In the genomic region with DNA sequence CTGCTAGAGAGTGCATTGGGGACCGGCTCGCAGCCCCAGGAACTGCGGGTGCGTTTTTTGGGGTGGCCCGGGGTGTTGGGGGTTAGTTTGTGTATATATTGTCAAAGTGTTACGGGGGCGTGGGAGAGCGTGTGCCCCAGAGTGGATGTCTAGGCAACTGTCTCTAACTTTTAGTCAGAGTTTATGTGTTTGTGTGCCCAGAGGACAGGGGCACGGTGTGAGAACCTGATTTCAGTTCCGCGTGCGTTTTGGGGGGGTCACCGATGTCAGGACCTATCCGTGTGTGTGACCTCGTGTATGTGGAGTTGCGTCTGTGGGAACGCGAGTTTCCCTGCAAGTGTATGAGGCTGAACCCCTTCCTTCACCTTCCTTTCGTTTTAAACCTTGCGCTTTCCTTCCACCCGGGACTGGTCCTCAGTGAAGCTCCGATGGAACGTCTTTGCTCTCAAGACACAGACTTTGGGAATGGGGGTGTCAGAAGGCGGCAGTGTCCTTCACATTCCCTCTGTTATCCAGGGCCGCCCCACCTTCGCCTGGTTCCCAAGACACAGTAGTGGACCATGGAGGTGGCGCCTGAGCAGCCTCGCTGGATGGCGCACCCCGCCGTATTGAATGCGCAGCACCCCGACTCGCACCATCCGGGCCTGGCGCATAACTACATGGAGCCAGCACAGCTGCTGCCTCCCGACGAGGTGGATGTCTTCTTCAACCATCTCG, we compare ENCODE assay signal across 8 mouse cellular contexts. TPM values are rescaled to one million over a fixed set of nuclear protein-coding genes. Genes with fewer than 3 reads are reported as not detected.
DNase-seq lines count a peak whose midpoint lies in the region; ATAC-seq lines count a peak whose summit lies in the region.

No protein-coding gene starts in this region.

- peaks cover 94% of the 10 kb centered on the region for H3K27me3 ChIP-seq in heart, embryonic 12.5 days (replicated peaks)
- peaks cover 99% of the 10 kb centered on the region for H3K27me3 ChIP-seq in limb, embryonic 13.5 days
- peaks cover 100% of the 10 kb centered on the region for H3K27me3 ChIP-seq in neural tube, embryonic 12.5 days (replicated peaks)

- H3K27ac ChIP-seq in heart, embryonic 12.5 days (ENCODE audit: poor library complexity, severe bottlenecking), result 0 out of 2 replicates have a peak overlapping the region, but pooled peaks have one; percentile 2
- H3K27ac ChIP-seq in limb, embryonic 13.5 days, result no peak overlapping the region
- H3K27ac ChIP-seq in neural tube, embryonic 12.5 days, result no peak overlapping the region

- DNase-seq in urinary bladder, postnatal 14 days (ENCODE audit: low spot score), result peak; percentile 29
- no peak for DNase-seq in urinary bladder, postnatal 4 days (ENCODE audit: low spot score in 2 of 2)
- DNase-seq in spleen, postnatal 36 days (ENCODE audit: low spot score in 2 of 2), result no peak
- DNase-seq in frontal cortex, postnatal 36 days (ENCODE audit: low spot score in 2 of 2), result no peak

- peak overlapping the region; percentile 56 for H3K4me3 ChIP-seq in heart, embryonic 12.5 days
- H3K4me3 ChIP-seq in limb, embryonic 13.5 days, result peak overlapping the region; percentile 51
- H3K4me3 ChIP-seq in neural tube, embryonic 12.5 days, result peak overlapping the region; percentile 34

- WGBS in heart, embryonic 12.5 days, result under 1% methylated on average over 39 of the region's 39 CpGs
- 1% methylated on average over 39 of the region's 39 CpGs for WGBS in limb, embryonic 13.5 days
- 1% methylated on average over 39 of the region's 39 CpGs for WGBS in neural tube, embryonic 12.5 days

- H3K36me3 ChIP-seq in heart, embryonic 12.5 days, result no peaks in the 10 kb centered on the region
- H3K36me3 ChIP-seq in limb, embryonic 13.5 days, result no peaks in the 10 kb centered on the region
- no peaks in the 10 kb centered on the region for H3K36me3 ChIP-seq in neural tube, embryonic 12.5 days

- H3K9ac ChIP-seq in heart, embryonic 12.5 days, result peak overlapping the region; percentile 70
- H3K9ac ChIP-seq in limb, embryonic 13.5 days, result peak overlapping the region; percentile 62
- H3K9ac ChIP-seq in neural tube, embryonic 12.5 days, result no peak overlapping the region

- no peak for ATAC-seq in heart, embryonic 12.5 days (ENCODE audit: insufficient number of reproducible peaks, low FRiP score)
- ATAC-seq in limb, embryonic 13.5 days (ENCODE audit: low FRiP score, low read depth), result no peak
- ATAC-seq in neural tube, embryonic 12.5 days (ENCODE audit: low FRiP score, low read depth), result no peak
- ATAC-seq in activated CD4-positive, CD25-positive, alpha-beta regulatory T cell, adult 4 months, result no peak

- H3K4me2 ChIP-seq in heart, embryonic 12.5 days, result peak overlapping the region; percentile 90
- H3K4me2 ChIP-seq in limb, embryonic 13.5 days (replicated peaks), result peak overlapping the region; percentile 78
- H3K4me2 ChIP-seq in neural tube, embryonic 12.5 days (replicated peaks), result peak overlapping the region; percentile 62

- no peaks in the 10 kb centered on the region for H3K9me3 ChIP-seq in heart, embryonic 12.5 days (replicated peaks)
- H3K9me3 ChIP-seq in limb, embryonic 13.5 days, result no peaks in the 10 kb centered on the region
- H3K9me3 ChIP-seq in neural tube, embryonic 12.5 days, result no peaks in the 10 kb centered on the region

- H3K4me1 ChIP-seq in heart, embryonic 12.5 days (replicated peaks), result peaks cover 54% of the 10 kb centered on the region
- H3K4me1 ChIP-seq in limb, embryonic 13.5 days, result peaks cover 62% of the 10 kb centered on the region
- peaks cover 34% of the 10 kb centered on the region for H3K4me1 ChIP-seq in neural tube, embryonic 12.5 days

RNA-seq across cellular contexts. Expression of a gene that starts 5.5 kb away (rescaled TPM):
- polyA plus RNA-seq in heart, embryonic 12.5 days (2016; fragmentation: Nextera tagmentation; extraction: Ambion mirVana), result 20.8 and 21.3 TPM in 2 replicates
- polyA plus RNA-seq in limb, embryonic 13.5 days (2015; fragmentation: Nextera tagmentation; extraction: Ambion mirVana), result 11.9 and 12.0 TPM in 2 replicates
- 9.0 and 13.7 TPM in 2 replicates for polyA plus RNA-seq in neural tube, embryonic 12.5 days (2016; fragmentation: Nextera tagmentation; extraction: Ambion mirVana)
- polyA plus RNA-seq in activated CD4-positive, CD25-positive, alpha-beta regulatory T cell, adult 4 months (2017; shearing (Covaris generic)), result not detected

RNA-seq across cellular contexts. Expression of a gene that starts 22.9 kb away (rescaled TPM):
- polyA plus RNA-seq in heart, embryonic 12.5 days (2016; fragmentation: Nextera tagmentation; extraction: Ambion mirVana), result not detected in 2 replicates
- polyA plus RNA-seq in limb, embryonic 13.5 days (2015; fragmentation: Nextera tagmentation; extraction: Ambion mirVana), result not detected in 2 replicates
- not detected in 2 replicates for polyA plus RNA-seq in neural tube, embryonic 12.5 days (2016; fragmentation: Nextera tagmentation; extraction: Ambion mirVana)
- not detected for polyA plus RNA-seq in activated CD4-positive, CD25-positive, alpha-beta regulatory T cell, adult 4 months (2017; shearing (Covaris generic))

Comparison
In these comparisons a context has a peak if more than half of its experiments do, and no peak if none do; other contexts are left out.
1. RNA of a gene that starts 5.5 kb away (polyA plus RNA-seq): 20.8 to 21.3 TPM in heart, embryonic 12.5 days, 11.9 to 12.0 TPM in limb, embryonic 13.5 days and 9.0 to 13.7 TPM in neural tube, embryonic 12.5 days; not detected in activated CD4-positive, CD25-positive, alpha-beta regulatory T cell, adult 4 months; every median in the first group is over 10 times any median in the second.
2. Peak in every context shown above with its lines, with median percentiles within 50 percentile points of each other: H3K4me2 ChIP-seq and H3K4me3 ChIP-seq.